Mouse (Mus musculus) CD4-positive helper T cell, adult 2 months (primary cell): ENCODE data around the gene Fam169b.

ENCODE experiments used
- DNase-seq: peaks from one replicate; pipeline ENCODE4 v3.0.0-alpha.2; 2012; ENCODE audit warnings: low read depth, missing footprints, low spot score

Gene Fam169b

GRCm38 (mm10) chr7:68285851-68286298 lies 12.2 kb downstream of the Fam169b start:
- DNase-seq: peak; percentile 88

GRCm38 (mm10) chr7:68286526-68287481 lies 13.2 kb downstream of the Fam169b start:
- peak; percentile 82 for DNase-seq

GRCm38 (mm10) chr7:68287582-68287981 lies 13.9 kb downstream of the Fam169b start:
- peak; percentile 44 for DNase-seq

- peak; percentile 53 for DNase-seq
Observed at GRCm38 (mm10) chr7:68288000-68288399, 14.4 kb downstream of the Fam169b start.

- DNase-seq: no peak
Observed at GRCm38 (mm10) chr7:68289081-68289480, 15.4 kb downstream of the Fam169b start.

- no peak for DNase-seq
Observed at GRCm38 (mm10) chr7:68291603-68292002, 18.0 kb downstream of the Fam169b start.

- no peak for DNase-seq
Observed at GRCm38 (mm10) chr7:68293997-68294789, 20.6 kb downstream of the Fam169b start.

GRCm38 (mm10) chr7:68296487-68296886 lies 22.8 kb downstream of the Fam169b start:
- no peak for DNase-seq

GRCm38 (mm10) chr7:68298381-68299076 lies 24.9 kb downstream of the Fam169b start:
- DNase-seq: peak; percentile 53

- no peak for DNase-seq
Observed at GRCm38 (mm10) chr7:68301160-68301559, 27.5 kb downstream of the Fam169b start.

- peak; percentile 74 for DNase-seq
Observed at GRCm38 (mm10) chr7:68302586-68303433, 29.2 kb downstream of the Fam169b start.

- no peak for DNase-seq
Observed at GRCm38 (mm10) chr7:68303685-68304084, 30.0 kb downstream of the Fam169b start.

GRCm38 (mm10) chr7:68305781-68306575 lies 32.3 kb downstream of the Fam169b start:
- DNase-seq: no peak

GRCm38 (mm10) chr7:68306756-68307155 lies 33.1 kb downstream of the Fam169b start:
- no peak for DNase-seq

- no peak for DNase-seq
Observed at GRCm38 (mm10) chr7:68311469-68311868, 37.8 kb downstream of the Fam169b start.

- DNase-seq: no peak
Observed at GRCm38 (mm10) chr7:68312395-68312794, 38.8 kb downstream of the Fam169b start.

- DNase-seq: no peak
Observed at GRCm38 (mm10) chr7:68313038-68313782, 39.6 kb downstream of the Fam169b start.

GRCm38 (mm10) chr7:68314286-68314685 lies 40.6 kb downstream of the Fam169b start:
- no peak for DNase-seq

- DNase-seq: no peak
Observed at GRCm38 (mm10) chr7:68315068-68315467, 41.4 kb downstream of the Fam169b start.
